Mouse (Mus musculus): ENCODE results near the gene Slc8a3.
A peak's percentile ranks its signal among the peaks of the same experiment; 100 is the strongest.

The Slc8a3 gene

DNA sequence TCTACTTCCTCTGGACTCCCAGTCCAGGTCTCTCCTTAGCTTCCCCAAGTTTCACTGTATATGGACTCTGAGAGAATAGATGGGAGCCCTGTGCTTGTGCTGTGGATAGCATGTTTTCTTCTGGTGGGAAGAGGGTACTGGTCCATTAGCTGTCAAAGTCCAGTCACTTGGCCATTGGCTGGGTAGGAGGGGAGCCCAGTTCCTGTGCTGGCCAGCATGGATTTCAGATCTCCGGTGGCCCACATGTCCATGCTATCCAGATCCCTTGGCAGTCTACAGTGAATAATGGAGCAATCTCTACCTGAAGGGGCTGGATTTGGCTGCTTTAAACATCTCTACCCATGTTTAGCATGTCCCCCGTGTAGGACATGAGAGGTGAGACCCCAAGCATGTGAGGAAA is 148.0 kb downstream of the Slc8a3 start:
- DNase-seq (ENCODE audit: low spot score), result no peak

DNA sequence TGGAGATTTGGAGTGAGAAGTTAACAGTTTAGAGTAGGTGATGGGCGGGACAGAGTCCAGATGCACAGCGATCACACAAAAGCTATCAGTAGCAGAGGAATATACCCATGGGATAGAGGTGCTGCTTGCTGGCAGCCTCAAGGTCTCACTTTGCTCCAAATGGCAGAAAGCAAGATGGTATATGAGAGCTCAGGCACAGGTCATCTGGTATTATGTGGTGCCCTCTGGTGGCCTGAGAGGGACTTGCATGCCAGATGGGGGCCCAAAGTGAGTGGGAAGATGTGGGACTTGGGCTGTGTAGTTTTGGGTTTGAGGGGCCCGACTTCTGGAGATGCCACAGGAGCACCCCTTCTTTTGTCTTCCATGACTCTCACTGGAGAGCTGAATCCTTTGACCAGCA is 150.9 kb downstream of the Slc8a3 start:
- DNase-seq (ENCODE audit: low spot score), result peak; percentile 15

DNA sequence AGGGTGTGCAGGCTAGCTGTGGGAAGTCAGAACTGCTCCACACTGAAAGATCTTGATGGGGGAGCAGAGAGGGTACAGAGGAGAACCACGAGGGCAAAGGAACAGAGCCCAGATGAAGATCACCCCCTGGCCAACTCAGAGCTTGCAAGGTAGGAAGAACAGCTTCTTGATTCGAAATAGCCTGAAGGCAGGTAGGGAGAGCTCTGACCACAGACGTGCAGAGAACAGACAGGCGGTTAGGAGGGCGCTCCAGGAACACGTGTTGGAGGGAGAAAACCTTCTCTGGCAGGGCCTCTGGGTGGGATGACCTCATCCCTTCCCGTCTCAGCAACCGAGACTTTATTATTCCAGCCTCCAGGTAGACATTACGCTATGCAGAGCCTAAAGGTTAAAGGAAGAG is 157.7 kb downstream of the Slc8a3 start:
- no peak for DNase-seq (ENCODE audit: low spot score)

DNA sequence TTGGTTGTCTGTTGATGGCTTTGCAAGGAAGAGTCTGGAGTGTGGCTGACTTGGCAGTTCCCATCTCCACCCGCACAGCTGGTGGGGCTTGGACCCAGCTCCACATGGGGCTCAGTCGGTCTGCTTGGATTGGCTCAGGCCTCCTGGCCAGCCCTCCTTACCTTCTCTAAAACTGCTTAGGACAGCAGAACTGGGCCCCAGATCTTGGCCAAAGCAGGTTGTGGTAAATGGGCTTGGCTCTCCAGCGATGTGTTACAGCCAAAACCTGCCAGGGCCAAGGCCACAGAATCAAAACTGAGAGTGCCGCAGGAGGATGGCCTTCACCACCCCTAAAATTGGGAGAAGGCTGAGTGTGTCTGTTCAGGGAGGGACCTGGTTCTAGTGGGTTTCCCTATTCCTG is 159.1 kb downstream of the Slc8a3 start:
- no peak for DNase-seq (ENCODE audit: low spot score)

DNA sequence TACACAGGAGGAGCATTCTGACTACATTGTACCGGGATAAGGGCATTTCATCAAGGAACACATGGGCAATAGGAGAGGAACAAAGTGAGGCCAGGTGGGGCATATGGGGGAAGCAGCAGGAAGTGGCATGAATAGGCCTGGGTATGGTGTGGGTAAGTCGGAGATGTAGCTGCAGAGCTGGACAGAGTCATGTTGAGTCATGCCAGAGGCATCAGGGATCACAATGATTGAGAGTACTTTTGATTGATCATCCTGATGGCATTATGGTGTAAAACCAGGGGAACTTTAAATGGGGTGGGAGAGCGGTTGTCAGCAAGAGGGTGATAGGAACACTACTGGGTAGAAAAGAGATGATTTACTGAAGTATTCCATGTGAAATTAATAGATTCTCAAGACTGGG is 160.0 kb downstream of the Slc8a3 start:
- DNase-seq (ENCODE audit: low spot score), result no peak

DNA sequence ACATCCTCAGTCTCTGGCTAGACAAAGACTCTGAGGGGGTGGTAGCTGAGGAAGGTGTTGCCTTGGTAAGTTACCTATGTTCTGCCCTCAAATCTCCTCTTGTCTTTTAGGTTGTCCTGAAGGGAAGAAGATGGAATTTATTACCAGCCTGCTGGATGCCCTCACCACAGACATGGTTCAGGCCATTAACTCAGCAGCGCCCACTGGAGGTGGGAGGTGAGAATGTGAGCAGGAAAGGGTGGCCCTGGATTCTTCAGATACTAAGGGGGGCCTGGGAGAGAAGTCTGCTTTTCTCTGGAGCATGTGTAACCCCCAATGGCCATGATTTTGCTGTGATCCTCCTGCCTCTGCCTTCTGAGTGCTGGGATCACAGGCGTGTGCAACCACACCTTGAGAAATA is 162.9 kb downstream of the Slc8a3 start:
- no peak for DNase-seq (ENCODE audit: low spot score)

DNA sequence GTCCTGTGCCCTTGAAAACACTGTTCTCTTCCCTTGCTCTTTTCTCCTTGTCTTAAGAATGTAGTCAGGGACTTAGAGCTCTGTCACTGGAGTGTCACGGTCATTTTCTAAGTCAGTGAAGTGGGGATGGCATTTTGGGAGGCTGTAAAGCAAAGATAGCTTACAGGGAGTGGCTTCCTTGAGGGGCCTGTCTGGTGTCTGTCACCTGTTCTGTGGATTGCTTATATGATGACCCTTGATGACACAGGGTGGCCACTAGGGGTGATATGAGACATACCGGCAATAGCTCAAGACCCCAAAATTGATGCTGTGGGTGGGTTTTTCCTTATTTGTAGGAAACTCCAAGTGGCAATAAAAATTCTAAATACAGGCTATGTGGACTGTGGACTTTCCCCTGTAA is 164.5 kb downstream of the Slc8a3 start:
- no peak for DNase-seq (ENCODE audit: low spot score)

DNA sequence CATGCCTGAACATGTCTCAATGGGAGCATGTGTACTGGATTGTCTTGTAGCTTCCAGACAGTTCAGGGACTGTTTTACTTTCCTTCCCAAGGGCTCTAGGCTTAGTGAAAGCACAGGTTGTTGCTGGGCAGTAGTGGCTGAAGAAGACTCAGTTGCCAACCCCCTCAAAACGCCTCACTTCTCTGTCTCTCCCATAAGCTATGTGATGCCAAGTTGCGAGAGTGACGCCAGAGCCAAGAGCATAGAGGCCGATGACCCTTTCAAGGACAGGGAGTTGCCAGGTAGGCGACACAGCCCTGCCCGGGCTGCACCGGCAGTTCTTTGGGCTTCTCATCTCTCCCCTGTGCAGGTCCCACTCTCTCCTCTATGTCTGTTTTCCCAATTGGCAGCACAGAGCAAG is 164.9 kb downstream of the Slc8a3 start:
- no peak for DNase-seq (ENCODE audit: low spot score)

DNA sequence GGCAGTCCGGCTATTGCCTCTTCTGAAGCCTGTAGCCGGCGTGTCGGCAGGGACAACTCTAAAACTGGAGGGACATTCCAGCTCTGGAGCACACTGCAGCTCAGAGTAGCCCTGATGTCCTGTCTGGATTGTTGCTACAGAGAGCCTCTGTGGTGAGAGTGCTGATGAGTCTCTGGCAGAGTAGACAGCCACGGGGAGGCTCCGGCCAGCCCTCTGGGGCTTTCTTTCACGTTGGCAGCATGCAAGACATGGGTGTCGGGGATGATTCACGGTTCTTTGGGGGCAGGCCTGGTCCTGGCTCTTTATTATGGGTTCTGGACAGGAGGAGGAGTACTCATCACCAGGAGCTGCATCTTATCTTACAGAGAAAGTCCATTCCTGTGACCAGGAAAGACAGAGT is 165.8 kb downstream of the Slc8a3 start:
- no peak for DNase-seq (ENCODE audit: low spot score)

DNA sequence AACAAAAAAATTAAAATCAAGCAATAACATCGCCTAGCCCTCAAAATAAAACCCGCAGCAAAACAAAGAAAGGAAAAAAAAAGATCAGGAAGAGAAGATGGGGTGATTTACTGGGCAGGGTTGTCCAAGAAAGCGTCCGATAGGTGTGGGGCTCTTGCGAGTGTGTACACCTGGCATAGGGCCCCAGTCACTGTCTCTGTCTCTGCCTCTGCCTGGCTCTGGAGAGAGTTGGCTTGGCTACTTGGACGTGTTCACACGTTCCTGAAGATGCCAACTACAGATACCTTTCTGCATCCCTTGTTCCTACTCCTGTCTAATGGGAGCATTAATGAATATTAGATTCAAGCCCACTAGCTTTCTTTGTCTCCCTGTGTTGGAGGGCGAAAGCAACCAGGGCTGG is 166.4 kb downstream of the Slc8a3 start:
- DNase-seq (ENCODE audit: low spot score), result no peak

DNA sequence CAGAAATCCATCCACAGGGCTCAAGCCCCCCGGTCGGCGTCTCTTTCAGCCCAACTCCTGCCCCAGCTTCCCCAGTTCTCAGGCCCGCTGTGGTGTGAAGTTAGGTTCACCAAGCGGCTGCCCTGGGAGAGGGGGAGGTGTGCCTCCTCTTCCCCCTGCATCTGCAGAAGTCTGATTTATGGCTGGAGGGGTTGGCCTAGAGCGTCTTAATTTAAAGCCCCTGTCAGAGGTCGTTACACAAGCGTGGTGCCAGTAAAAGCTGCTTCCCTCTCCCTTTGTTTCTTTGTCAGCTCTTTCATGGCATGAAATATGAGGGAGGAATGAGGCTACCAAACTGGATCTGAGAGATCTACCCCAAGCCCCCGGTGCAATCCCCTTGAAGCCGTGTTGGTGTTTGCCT is 166.9 kb downstream of the Slc8a3 start:
- no peak for DNase-seq (ENCODE audit: low spot score)

DNA sequence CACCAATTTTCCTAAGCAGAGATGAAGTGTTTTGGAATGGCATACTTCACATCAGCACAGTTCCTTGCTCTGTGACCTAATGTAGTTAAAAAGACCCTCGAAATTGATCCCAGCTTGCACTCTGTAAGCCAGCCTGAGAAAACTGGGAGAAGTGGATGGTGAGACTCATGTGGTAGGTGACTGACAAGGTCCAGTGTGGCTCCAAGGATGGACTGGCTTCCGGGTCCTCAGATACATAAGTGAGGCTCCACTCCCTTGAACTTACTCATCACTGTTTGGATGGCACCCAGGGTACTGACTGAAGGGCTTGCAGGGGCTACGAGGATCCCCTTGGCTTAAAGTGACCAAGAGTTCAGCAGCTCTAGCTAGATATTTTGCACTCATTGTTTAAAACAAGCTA is 169.4 kb downstream of the Slc8a3 start:
- DNase-seq (ENCODE audit: low spot score), result no peak

DNA sequence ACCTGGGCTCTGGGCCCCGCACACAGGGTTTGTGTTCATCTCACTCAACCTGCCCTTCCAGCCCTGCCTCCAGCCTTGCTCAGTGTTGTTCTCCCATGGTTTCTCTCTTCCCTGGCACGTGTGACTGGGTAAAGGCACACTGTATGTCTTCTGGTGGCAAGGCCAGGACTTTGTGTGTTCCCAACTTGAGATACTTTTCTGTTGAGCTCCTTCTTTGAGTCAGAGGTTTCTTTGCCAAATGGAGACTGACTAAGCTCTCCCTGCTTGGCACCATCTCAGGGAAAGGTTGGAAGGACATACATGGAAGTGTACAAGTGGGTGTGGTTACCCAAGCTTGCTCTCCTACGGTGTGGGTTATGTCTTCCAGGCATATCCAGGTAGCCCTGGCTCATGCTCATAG is 169.8 kb downstream of the Slc8a3 start:
- no peak for DNase-seq (ENCODE audit: low spot score)

DNA sequence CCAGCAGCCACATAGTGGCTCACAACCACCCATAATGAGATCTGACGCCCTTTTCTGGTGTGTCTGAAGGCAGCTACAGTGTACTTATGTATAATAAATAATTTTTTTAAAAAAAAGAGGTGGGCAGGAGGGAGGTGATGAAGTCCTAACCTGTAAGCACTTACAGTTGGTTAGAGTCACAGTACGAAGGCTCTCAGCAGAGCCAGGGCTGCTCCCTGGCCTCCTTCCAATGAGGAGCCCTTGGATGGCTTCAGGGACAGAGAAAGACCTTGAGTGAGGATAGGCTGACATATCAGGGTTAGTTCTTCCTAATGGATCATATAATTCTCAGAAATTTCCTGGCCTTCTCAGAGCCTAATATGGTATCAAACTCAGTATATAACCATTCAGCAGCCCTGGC is 171.7 kb downstream of the Slc8a3 start:
- DNase-seq (ENCODE audit: low spot score), result no peak

DNA sequence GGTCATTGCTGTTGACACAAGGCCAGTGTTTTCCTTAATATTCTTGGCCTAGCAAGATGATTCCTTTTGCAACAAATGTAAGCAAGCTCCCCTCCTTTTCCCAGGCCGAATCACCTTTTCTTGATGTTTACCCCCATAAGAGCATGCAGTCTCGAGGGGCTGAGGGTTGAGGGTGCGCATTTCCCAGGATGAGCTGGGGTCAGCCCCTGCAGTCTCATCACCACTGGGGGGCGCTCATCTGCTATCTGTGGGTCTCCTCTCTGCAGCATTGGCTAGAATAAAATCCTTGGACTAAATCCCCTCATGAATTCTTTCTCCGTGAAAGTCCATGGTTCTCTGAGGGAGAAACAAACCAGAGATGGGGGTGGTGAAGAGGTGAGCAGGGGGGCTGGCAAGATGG is 172.1 kb downstream of the Slc8a3 start:
- DNase-seq (ENCODE audit: low spot score), result no peak

DNA sequence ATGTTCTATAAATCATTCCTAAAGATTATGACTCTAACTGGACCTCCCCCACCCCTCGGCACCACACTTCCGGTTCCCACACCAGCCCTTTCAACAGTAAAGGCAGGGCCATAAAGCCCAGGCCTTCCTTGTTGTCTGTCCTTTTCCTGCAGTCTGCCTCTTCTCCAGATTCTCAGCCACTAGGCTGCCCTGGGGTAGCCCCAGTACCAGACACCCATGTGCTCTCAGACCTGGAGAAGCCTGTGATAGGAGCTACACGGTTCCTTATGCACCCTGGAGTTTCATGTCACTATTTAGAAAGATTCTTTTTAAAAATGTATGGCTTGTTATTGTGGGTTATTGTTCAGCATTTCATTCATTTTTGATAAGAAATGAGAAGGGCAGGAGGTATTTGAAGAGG is 172.6 kb downstream of the Slc8a3 start:
- no peak for DNase-seq (ENCODE audit: low spot score)

DNA sequence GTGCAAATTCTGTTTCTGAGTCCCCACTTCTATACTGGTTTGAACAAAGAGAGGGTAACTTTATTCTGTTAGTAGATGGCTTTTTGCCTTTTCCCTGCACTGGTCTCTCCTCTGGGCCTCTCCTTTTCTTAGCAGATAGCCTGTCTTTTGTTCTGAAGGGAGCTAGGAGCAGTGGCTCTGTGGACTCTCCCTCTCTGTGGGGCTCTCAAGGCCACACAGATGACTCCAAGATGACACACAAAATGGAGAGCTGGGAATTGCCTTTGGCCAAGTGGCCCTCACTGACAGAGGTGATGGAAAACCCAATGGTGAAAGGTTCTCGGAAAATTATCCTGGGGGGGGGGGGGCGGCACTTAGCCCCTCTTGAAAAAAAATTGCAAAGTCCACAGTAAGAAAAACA is 173.0 kb downstream of the Slc8a3 start:
- no peak for DNase-seq (ENCODE audit: low spot score)

DNA sequence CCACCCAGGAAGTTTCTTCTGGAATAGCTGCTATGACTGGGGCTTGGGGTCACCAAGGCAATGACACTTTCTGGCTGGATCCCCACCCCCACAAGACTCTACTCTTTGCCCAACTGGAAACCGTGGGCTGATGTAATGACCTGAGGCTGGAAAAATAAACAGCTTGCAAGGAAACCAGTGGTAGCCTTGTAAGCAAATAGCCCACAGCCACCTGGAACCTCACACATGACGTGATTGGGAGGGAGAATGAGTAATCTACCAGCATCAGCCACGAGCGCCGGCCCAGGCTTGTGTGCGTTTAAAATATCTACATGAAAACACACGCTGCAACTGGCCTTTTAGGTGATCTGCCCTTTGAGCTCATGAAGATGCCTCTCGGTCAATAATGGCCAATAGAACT is 176.1 kb downstream of the Slc8a3 start:
- no peak for DNase-seq (ENCODE audit: low spot score)

DNA sequence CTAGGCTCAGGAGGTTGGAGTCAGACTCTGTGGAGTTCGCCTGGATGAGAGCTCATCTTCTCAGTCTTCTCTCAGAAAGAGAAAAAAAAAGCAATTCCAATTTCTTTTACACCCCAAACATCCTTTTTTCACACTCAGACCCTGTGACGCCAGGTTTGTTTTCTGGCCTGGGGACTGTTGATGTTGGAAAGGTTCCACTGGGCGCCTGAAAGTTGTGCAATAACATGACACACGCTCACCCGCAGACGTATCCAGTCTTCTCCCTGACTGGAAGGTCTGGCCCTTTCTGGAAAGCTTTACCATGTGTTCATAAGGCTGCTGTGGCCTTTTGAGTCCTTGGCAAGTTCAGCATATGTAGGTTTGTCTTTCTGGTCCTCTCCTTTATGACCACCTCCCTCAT is 177.3 kb downstream of the Slc8a3 start:
- DNase-seq (ENCODE audit: low spot score), result peak; percentile 9

DNA sequence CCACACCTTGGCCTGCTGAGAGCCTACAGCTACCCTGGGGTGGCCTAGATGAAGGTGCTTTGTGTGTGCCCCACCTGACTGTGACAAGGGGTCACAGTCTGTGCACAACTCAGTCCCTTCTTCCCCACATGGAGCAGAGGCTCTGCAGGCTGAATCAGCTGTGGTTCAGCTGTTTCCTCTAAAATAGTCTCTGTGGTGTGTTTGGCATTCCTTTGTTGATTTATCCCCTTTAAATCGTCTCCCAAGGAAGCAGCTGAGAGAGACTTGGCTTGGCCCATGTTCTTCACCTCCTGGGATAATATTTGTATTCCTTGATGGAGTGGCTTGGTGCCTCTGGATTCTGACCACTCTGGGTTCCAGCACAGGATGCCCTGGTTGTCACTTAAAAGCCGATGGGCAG is 180.9 kb downstream of the Slc8a3 start:
- DNase-seq (ENCODE audit: low spot score), result no peak

DNA sequence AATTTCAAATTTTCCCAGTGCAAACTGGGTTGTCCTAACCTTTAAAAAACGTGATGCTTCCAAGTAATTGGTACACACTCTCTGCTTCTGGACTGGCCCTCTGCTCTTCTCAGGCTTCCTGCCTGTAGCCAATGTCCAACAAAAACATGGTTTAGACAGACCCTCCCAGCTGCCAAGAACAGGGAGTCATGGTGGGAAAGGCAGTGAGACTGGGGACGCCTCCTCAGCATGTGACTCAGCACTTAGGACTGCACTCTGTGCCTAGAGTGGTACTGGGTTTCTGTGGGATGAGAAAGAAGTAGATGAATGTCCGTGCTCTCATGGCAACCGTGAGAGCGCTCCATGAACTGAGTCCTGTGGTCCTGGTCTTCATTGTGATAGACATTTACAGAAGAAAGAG is 182.1 kb downstream of the Slc8a3 start:
- DNase-seq (ENCODE audit: low spot score), result no peak

DNA sequence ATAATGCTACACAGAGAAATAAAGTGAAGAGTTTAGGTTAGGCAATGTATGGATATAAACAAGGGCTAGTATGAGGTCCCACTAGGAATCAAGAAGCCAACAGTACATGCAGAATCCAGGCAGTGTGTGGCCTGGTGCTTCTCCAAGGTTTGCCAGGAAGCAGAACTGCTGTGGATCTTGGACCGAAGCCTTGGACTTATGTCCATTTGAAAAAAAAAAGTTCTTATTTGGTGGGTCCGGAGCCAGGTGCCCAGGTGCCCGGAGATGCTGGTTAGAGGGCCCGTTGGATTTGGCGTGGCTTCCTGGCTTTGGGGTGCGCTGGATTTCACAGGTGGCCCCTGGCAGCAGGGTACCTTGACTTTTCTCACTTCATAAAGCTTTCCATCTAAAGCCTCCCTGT is 185.0 kb downstream of the Slc8a3 start:
- DNase-seq (ENCODE audit: low spot score), result no peak

Data from lung, postnatal 25 days (tissue).